In genomic region chr13:58882916-58883315, GRCm38 (mm10) we compare ENCODE assay signal across 27 mouse cellular contexts.
"Had no signal": no experiment of that assay in that cellular context is flagged by ENCODE, and none has a peak within 500 bp of the region (broad histone marks: within the 10 kb centered on the region; RNA-seq: fewer than 3 reads in every experiment).

No protein-coding gene starts in this region.

- H3K27me3 ChIP-seq: heart, embryonic 13.5 days; heart, embryonic 15.5 days; hindbrain, embryonic 13.5 days; hindbrain, embryonic 15.5 days; intestine, embryonic 15.5 days; limb, embryonic 12.5 days; liver, embryonic 13.5 days had no signal

- ATAC-seq: inflammation-experienced regulatory T-cells, adult 6 months; intestine, embryonic 15.5 days; intestine, postnatal 0 days had no signal

- H3K27ac ChIP-seq: gastrocnemius, adult 2 months; heart, adult 2 months; heart, embryonic 13.5 days; heart, embryonic 15.5 days; hindbrain, embryonic 13.5 days; hindbrain, embryonic 15.5 days; intestine, embryonic 15.5 days; layer of hippocampus, adult 2 months; left cerebral cortex, adult 2 months; limb, embryonic 10.5 days; limb, embryonic 12.5 days; liver, embryonic 13.5 days had no signal

- H3K4me1 ChIP-seq: heart, embryonic 13.5 days; heart, embryonic 15.5 days; hindbrain, embryonic 13.5 days; hindbrain, embryonic 15.5 days; intestine, embryonic 15.5 days; limb, embryonic 10.5 days; limb, embryonic 12.5 days; liver, embryonic 13.5 days had no signal

- H3K4me2 ChIP-seq: heart, embryonic 11.5 days; heart, embryonic 13.5 days; heart, embryonic 15.5 days; hindbrain, embryonic 13.5 days; hindbrain, embryonic 15.5 days; intestine, embryonic 15.5 days; limb, embryonic 12.5 days; liver, embryonic 11.5 days; liver, embryonic 13.5 days had no signal

- H3K9me3 ChIP-seq: heart, embryonic 13.5 days; heart, embryonic 15.5 days; hindbrain, embryonic 15.5 days; intestine, embryonic 15.5 days; limb, embryonic 10.5 days; limb, embryonic 12.5 days; liver, embryonic 13.5 days had no signal

- H3K9ac ChIP-seq: heart, embryonic 13.5 days; heart, embryonic 15.5 days; hindbrain, embryonic 13.5 days; hindbrain, embryonic 15.5 days; intestine, embryonic 15.5 days; limb, embryonic 12.5 days; liver, embryonic 13.5 days had no signal

- H3K4me3 ChIP-seq: gastrocnemius, adult 2 months; heart, adult 2 months; heart, embryonic 13.5 days; heart, embryonic 15.5 days; hindbrain, embryonic 13.5 days; hindbrain, embryonic 15.5 days; intestine, embryonic 15.5 days; layer of hippocampus, adult 2 months; left cerebral cortex, adult 2 months; limb, embryonic 10.5 days; limb, embryonic 12.5 days; liver, embryonic 13.5 days had no signal

- H3K36me3 ChIP-seq: heart, embryonic 13.5 days; heart, embryonic 15.5 days; hindbrain, embryonic 15.5 days; intestine, embryonic 15.5 days; limb, embryonic 10.5 days; limb, embryonic 12.5 days; liver, embryonic 13.5 days had no signal

- DNase-seq: gastrocnemius, adult 2 months; gastrocnemius, postnatal 10 days; gastrocnemius, postnatal 25 days; heart, adult 11 months; heart, adult 2 months; heart, postnatal 14 days; heart, postnatal 36 days; kidney, adult 18-20 months; kidney, adult 8-10 months; kidney, postnatal 10 days; kidney, postnatal 25 days; kidney, postnatal 4 days; liver; liver, embryonic 13.5 days had no signal
